Mouse (Mus musculus): Measurements from ENCODE around the gene Agap1. TPM values are rescaled to one million over a fixed set of nuclear protein-coding genes. Genes with fewer than 3 reads are reported as not detected.

Agap1 gene
- 0.67 TPM for polyA plus RNA-seq (2017; shearing (Covaris generic))

GRCm38 (mm10) chr1:89454196-89455123 is at the start of gene Agap1:
Gene Agap1 (plus strand): TSS chr1:89454806.

GRCm38 (mm10) chr1:89931120-89931519 is 476.5 kb downstream of the Agap1 start, which contains the start of gene Gbx2:
Gene Gbx2 (minus strand): TSS chr1:89931179.

All from effector memory CD4-positive, alpha-beta T cell, adult 7 months (primary cell).